ENCODE assay signal across 8 mouse cellular contexts in the genomic region with DNA sequence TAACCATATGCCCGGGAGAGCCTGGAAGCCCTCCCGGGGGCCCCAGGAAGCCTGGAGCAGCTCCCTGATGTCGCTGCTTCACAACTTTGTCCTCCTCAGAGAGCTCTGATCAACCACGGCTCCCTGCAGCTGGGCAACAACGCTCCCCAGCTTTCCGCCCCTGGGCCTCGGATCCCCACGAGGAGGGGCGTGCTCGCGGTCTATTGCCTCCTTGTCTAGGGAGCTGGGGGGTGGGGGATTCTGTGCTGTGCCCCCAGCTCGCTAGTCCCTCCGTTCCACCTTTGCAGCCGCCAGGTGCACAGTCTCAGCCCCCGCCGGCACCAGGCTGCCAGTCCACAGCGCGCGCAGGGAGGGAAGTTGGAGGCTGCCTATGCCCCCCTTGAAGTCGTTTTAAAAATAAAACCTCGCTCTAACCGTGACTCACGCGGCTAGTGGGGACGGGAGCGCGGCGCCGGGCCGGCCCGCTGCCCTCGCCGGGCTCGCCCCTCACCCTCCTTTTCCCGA. TPM values are rescaled to one million over a fixed set of nuclear protein-coding genes. Genes with fewer than 3 reads are reported as not detected.
DNase-seq lines count a peak whose midpoint lies in the region; ATAC-seq and TF ChIP-seq lines count a peak whose summit lies in the region.

No protein-coding gene starts in this region.

- no peak overlapping the region for H3K27ac ChIP-seq in lung, embryonic 14.5 days (ENCODE audit: low read depth)
- no peak overlapping the region for H3K27ac ChIP-seq in hindbrain, embryonic 12.5 days
- H3K27ac ChIP-seq in midbrain, embryonic 12.5 days (replicated peaks) = no peak overlapping the region

- no peaks in the 10 kb centered on the region for H3K36me3 ChIP-seq in lung, embryonic 14.5 days (ENCODE audit: insufficient read depth)
- H3K36me3 ChIP-seq in hindbrain, embryonic 12.5 days = no peaks in the 10 kb centered on the region
- no peaks in the 10 kb centered on the region for H3K36me3 ChIP-seq in midbrain, embryonic 12.5 days

- H3K9me3 ChIP-seq in lung, embryonic 14.5 days (ENCODE audit: low read depth, low read length) = no peaks in the 10 kb centered on the region
- no peaks in the 10 kb centered on the region for H3K9me3 ChIP-seq in hindbrain, embryonic 12.5 days (replicated peaks)
- H3K9me3 ChIP-seq in midbrain, embryonic 12.5 days = no peaks in the 10 kb centered on the region

- peak overlapping the region; percentile 57 for H3K9ac ChIP-seq in lung, embryonic 14.5 days
- H3K9ac ChIP-seq in hindbrain, embryonic 12.5 days = peak overlapping the region; percentile 83
- H3K9ac ChIP-seq in midbrain, embryonic 12.5 days (replicated peaks) = peak overlapping the region; percentile 76

- H3K4me2 ChIP-seq in lung, embryonic 14.5 days = peak overlapping the region; percentile 99
- peak overlapping the region; percentile 99 for H3K4me2 ChIP-seq in hindbrain, embryonic 12.5 days (replicated peaks)
- peak overlapping the region; percentile 88 for H3K4me2 ChIP-seq in midbrain, embryonic 12.5 days (replicated peaks)

- no peak for TF ChIP-seq CTCF in lung, embryonic 14.5 days (IDR thresholded peaks at IDR 0.05; ENCODE audit: low read depth)

- WGBS in lung, embryonic 14.5 days = under 1% methylated on average over 35 of the region's 35 CpGs
- WGBS in hindbrain, embryonic 12.5 days = under 1% methylated on average over 35 of the region's 35 CpGs
- WGBS in midbrain, embryonic 12.5 days = under 1% methylated on average over 35 of the region's 35 CpGs

- peaks cover 11% of the 10 kb centered on the region; the same call in 1 of the 2 replicates for H3K4me1 ChIP-seq in lung, embryonic 14.5 days (ENCODE audit: insufficient read depth)
- peaks cover 50% of the 10 kb centered on the region for H3K4me1 ChIP-seq in hindbrain, embryonic 12.5 days
- H3K4me1 ChIP-seq in midbrain, embryonic 12.5 days = peaks cover 45% of the 10 kb centered on the region

- peak; percentile 53 to 74 for DNase-seq in adrenal gland, adult (ENCODE audit: inconsistent age in 2 of 2, low spot score in 1 of 2)
- DNase-seq in adrenal gland, adult 8-10 months = no peak
- DNase-seq in lung, embryonic 14.5 days = peak; percentile 39
- no peak for DNase-seq in lung, postnatal 4 days
- peak; percentile 74 for DNase-seq in thymus, postnatal 14 days
- DNase-seq in adipocyte (ENCODE audit: low spot score) = no peak

- H3K27me3 ChIP-seq in lung, embryonic 14.5 days (ENCODE audit: insufficient read depth, low read length) = peaks cover 58% of the 10 kb centered on the region
- peaks cover 84% of the 10 kb centered on the region for H3K27me3 ChIP-seq in hindbrain, embryonic 12.5 days
- H3K27me3 ChIP-seq in midbrain, embryonic 12.5 days = peaks cover 82% of the 10 kb centered on the region

- peak overlapping the region; percentile 62 for H3K4me3 ChIP-seq in lung, embryonic 14.5 days (ENCODE audit: low read depth, low read length)
- peak overlapping the region; percentile 69 for H3K4me3 ChIP-seq in hindbrain, embryonic 12.5 days
- peak overlapping the region; percentile 65 for H3K4me3 ChIP-seq in midbrain, embryonic 12.5 days

- peak; percentile 6; the same call in 1 of the 2 replicates for ATAC-seq in lung, embryonic 14.5 days (ENCODE audit: insufficient read depth)
- ATAC-seq in hindbrain, embryonic 12.5 days (ENCODE audit: low FRiP score) = no peak
- peak; percentile 13; the same call in 1 of the 2 replicates for ATAC-seq in midbrain, embryonic 12.5 days (ENCODE audit: low FRiP score, low read depth)

RNA-seq across cellular contexts. Expression of gene Otub1, which starts 41.2 kb away (rescaled TPM):
- 100 to 1,000 TPM; 127 to 182 (median 149) TPM for total RNA-seq in adrenal gland, adult 8-10 months (2022)
- 206 and 221 TPM in 2 replicates for polyA plus RNA-seq in lung, embryonic 14.5 days (2014; fragmentation: Nextera tagmentation; extraction: Ambion mirVana)
- polyA plus RNA-seq in hindbrain, embryonic 12.5 days (2016; fragmentation: Nextera tagmentation; extraction: Ambion mirVana) = 217 and 218 TPM in 2 replicates
- 230 and 248 TPM in 2 replicates for polyA plus RNA-seq in midbrain, embryonic 12.5 days (2016; fragmentation: Nextera tagmentation; extraction: Ambion mirVana)

RNA-seq across cellular contexts. Expression of gene Cox8a, which starts 52.5 kb away (rescaled TPM):
- 100 to 1,000 TPM; 725 to 927 (median 846) TPM for total RNA-seq in adrenal gland, adult 8-10 months (2022)
- polyA plus RNA-seq in lung, embryonic 14.5 days (2014; fragmentation: Nextera tagmentation; extraction: Ambion mirVana) = 917 and 922 TPM in 2 replicates
- polyA plus RNA-seq in hindbrain, embryonic 12.5 days (2016; fragmentation: Nextera tagmentation; extraction: Ambion mirVana) = 715 and 817 TPM in 2 replicates
- polyA plus RNA-seq in midbrain, embryonic 12.5 days (2016; fragmentation: Nextera tagmentation; extraction: Ambion mirVana) = 763 and 786 TPM in 2 replicates

RNA-seq across cellular contexts. Expression of gene Flrt1, which starts 59.3 kb away (rescaled TPM):
- total RNA-seq in adrenal gland, adult 8-10 months (2022) = 10 to 100 TPM in 2 of 4 experiments, 1 to 10 TPM in 2; 2.9 to 27.5 (median 14.8) TPM
- polyA plus RNA-seq in lung, embryonic 14.5 days (2014; fragmentation: Nextera tagmentation; extraction: Ambion mirVana) = 1.4 and 2.0 TPM in 2 replicates
- polyA plus RNA-seq in hindbrain, embryonic 12.5 days (2016; fragmentation: Nextera tagmentation; extraction: Ambion mirVana) = 5.5 and 6.6 TPM in 2 replicates
- polyA plus RNA-seq in midbrain, embryonic 12.5 days (2016; fragmentation: Nextera tagmentation; extraction: Ambion mirVana) = 8.0 and 8.2 TPM in 2 replicates

Comparison
In these comparisons a context has a peak if more than half of its experiments do, and no peak if none do; other contexts are left out.
1. DNase-seq: peak in adrenal gland, adult (2 of 2), lung, embryonic 14.5 days (single experiment) and thymus, postnatal 14 days (single experiment); none in adrenal gland, adult 8-10 months (single experiment), lung, postnatal 4 days (0 of 2) and adipocyte (single experiment).
2. Peak in every context shown above with its lines, with median percentiles within 50 percentile points of each other: H3K4me2 ChIP-seq, H3K4me3 ChIP-seq and H3K9ac ChIP-seq.